Mouse (Mus musculus) activated CD4-positive, CD25-positive, alpha-beta regulatory T cell (primary cell): ENCODE measurements around the gene Gnl2. TPM values are rescaled to one million over a fixed set of nuclear protein-coding genes. Genes with fewer than 3 reads are reported as not detected.

Experiments
- polyA plus RNA-seq, 2 experiments: library from polyadenylated mRNA; unstranded; fragments of 100-300 nt; shearing (Covaris generic); gene quantifications; one replicate each; pipeline ENCODE4 v1.2.1; 2017

The Gnl2 gene
- polyA plus RNA-seq: 10 to 100 TPM; 71.1 to 88.8 TPM

GRCm38 (mm10) chr4:125015806-125016635 lies at the start of gene Gnl2:
TSS of gene Gnl2 (plus strand) at chr4:125016585.

GRCm38 (mm10) chr4:124985671-124986602 lies 30.4 kb upstream of the Gnl2 start, which contains the start of gene Rspo1:
TSS of gene Rspo1 (plus strand) at chr4:124986430.

GRCm38 (mm10) chr4:125065517-125066307 lies 49.3 kb downstream of the Gnl2 start, which contains the start of gene Dnali1:
TSS of gene Dnali1 (minus strand) at chr4:125065703.

GRCm38 (mm10) chr4:125066490-125067370 lies 50.3 kb downstream of the Gnl2 start, which contains the start of gene Snip1:
TSS of gene Snip1 (plus strand) at chr4:125066672.

GRCm38 (mm10) chr4:125084403-125085345 lies 68.3 kb downstream of the Gnl2 start, which contains the start of gene Meaf6:
TSS of gene Meaf6 (plus strand) at chr4:125085134.

Other genes with a start within 250 kb of the Gnl2 start
- 10 to 100 TPM; 20.1 to 23.4 TPM for gene Mtf1, start 214.5 kb upstream of the Gnl2 start, polyA plus RNA-seq
- 10 to 100 TPM; 66.2 to 98.8 TPM for gene Yrdc, start 165.9 kb upstream of the Gnl2 start, polyA plus RNA-seq
- 10 to 100 TPM; 24.1 to 36.1 TPM for gene 1110065P20Rik, start 165.4 kb upstream of the Gnl2 start, polyA plus RNA-seq
- 1 to 10 TPM; 1.8 to 2.5 TPM for gene Maneal, start 154.4 kb upstream of the Gnl2 start, polyA plus RNA-seq
- under 1 TPM in 1 of 2 experiments, not detected in 1; 0.12 TPM for gene Epha10, start 135.7 kb upstream of the Gnl2 start, polyA plus RNA-seq
- gene 9930104L06Rik, start 79.5 kb upstream of the Gnl2 start, polyA plus RNA-seq: 1 to 10 TPM; 6.3 to 9.8 TPM
- 10 to 100 TPM; 25.4 to 26.0 TPM for gene Cdca8, start 77.3 kb upstream of the Gnl2 start, polyA plus RNA-seq
- gene Rspo1, start 30.2 kb upstream of the Gnl2 start, polyA plus RNA-seq: not detected
- not detected for gene Dnali1, start 49.1 kb downstream of the Gnl2 start, polyA plus RNA-seq
- 10 to 100 TPM; 32.9 to 48.8 TPM for gene Snip1, start 50.1 kb downstream of the Gnl2 start, polyA plus RNA-seq
- gene Meaf6, start 68.5 kb downstream of the Gnl2 start, polyA plus RNA-seq: 10 to 100 TPM; 47.4 to 53.2 TPM
- gene Zc3h12a, start 111.3 kb downstream of the Gnl2 start, polyA plus RNA-seq: 10 to 100 TPM; 22.7 to 26.8 TPM